Mouse (Mus musculus) skeletal muscle tissue, adult 2 months (tissue): ENCODE data around the gene Unc13a.

Experiments used
- DNase-seq: peaks from one replicate; pipeline ENCODE4 v3.0.0-alpha.2; 2012; ENCODE audit warnings: low read depth, low spot score

The Unc13a gene

GRCm38 (mm10) chr8:71665331-71666130 lies 6.0 kb downstream of the Unc13a start:
- DNase-seq, result no peak

- DNase-seq, result peak; percentile 69
These were observed 11.0 kb downstream of the Unc13a start for GRCm38 (mm10) chr8:71660325-71661120.

GRCm38 (mm10) chr8:71659751-71660150 lies 11.8 kb downstream of the Unc13a start:
- no peak for DNase-seq

- no peak for DNase-seq
These were observed 13.0 kb downstream of the Unc13a start for GRCm38 (mm10) chr8:71658515-71659049.

GRCm38 (mm10) chr8:71657816-71658215 lies 13.7 kb downstream of the Unc13a start:
- DNase-seq, result no peak

GRCm38 (mm10) chr8:71654600-71654999 lies 17.0 kb downstream of the Unc13a start:
- no peak for DNase-seq

- no peak for DNase-seq
These were observed 26.0 kb downstream of the Unc13a start for GRCm38 (mm10) chr8:71645510-71645909.

GRCm38 (mm10) chr8:71639318-71639717 lies 32.2 kb downstream of the Unc13a start:
- DNase-seq, result no peak

- no peak for DNase-seq
These were observed 33.2 kb downstream of the Unc13a start for GRCm38 (mm10) chr8:71638321-71638720.

- no peak for DNase-seq
These were observed 34.1 kb downstream of the Unc13a start for GRCm38 (mm10) chr8:71637149-71638095.

GRCm38 (mm10) chr8:71633981-71634667 lies 37.4 kb downstream of the Unc13a start:
- no peak for DNase-seq

- DNase-seq, result peak; percentile 44
These were observed 38.4 kb downstream of the Unc13a start for GRCm38 (mm10) chr8:71633164-71633563.

- no peak for DNase-seq
These were observed 39.7 kb downstream of the Unc13a start for GRCm38 (mm10) chr8:71631897-71632296.

- DNase-seq, result no peak
These were observed 40.8 kb downstream of the Unc13a start for GRCm38 (mm10) chr8:71630761-71631160.

- no peak for DNase-seq
These were observed 41.8 kb downstream of the Unc13a start for GRCm38 (mm10) chr8:71629781-71630212.

GRCm38 (mm10) chr8:71629096-71629697 lies 42.4 kb downstream of the Unc13a start:
- peak; percentile 88 for DNase-seq

- no peak for DNase-seq
These were observed 43.0 kb downstream of the Unc13a start for GRCm38 (mm10) chr8:71628396-71629095.

- no peak for DNase-seq
These were observed 44.1 kb downstream of the Unc13a start for GRCm38 (mm10) chr8:71627265-71628099.

- DNase-seq, result no peak
These were observed 44.8 kb downstream of the Unc13a start for GRCm38 (mm10) chr8:71626753-71627152.
